Mouse (Mus musculus): ENCODE measurements at regions not wholly inside any gene's neighbourhood (a gene's known extent, or its start where the extent isn't known, plus 50 kb on each side); places are given as distances from the start of the nearest gene placed in this dataset.

- Histone ChIP-seq H3K9me3 (replicated peaks) (no peaks in the 10 kb centered on the region), H3K36me3 (no peaks in the 10 kb centered on the region), H3K9ac (no peak overlapping the region), H3K4me1 (replicated peaks) (peaks cover 4% of the 10 kb centered on the region), H3K4me2 (no peak overlapping the region), H3K27me3 (no peaks in the 10 kb centered on the region), H3K27ac (no peak overlapping the region), H3K4me3 (no peak overlapping the region)
- WGBS, result 60% methylated on average over 1 of the region's 1 CpGs
- ATAC-seq (replicated peaks; ENCODE audit: insufficient number of reproducible peaks, insufficient read depth, low FRiP score, low read depth), result no peak
Measured at GRCm38 (mm10) chr1:92275388-92275787, 79.9 kb upstream of the Hdac4 start.

GRCm38 (mm10) chr1:92273760-92274159, 78.3 kb upstream of the Hdac4 start:
- peaks cover 10% of the 10 kb centered on the region for H3K4me1 ChIP-seq (replicated peaks)
- H3K4me2 ChIP-seq, result no peak overlapping the region
- no peaks in the 10 kb centered on the region for H3K9me3 ChIP-seq (replicated peaks)
- no peak overlapping the region for H3K27ac ChIP-seq
- no peak overlapping the region for H3K9ac ChIP-seq
- WGBS, result 76% methylated on average over 2 of the region's 2 CpGs
- ATAC-seq (replicated peaks; ENCODE audit: insufficient number of reproducible peaks, insufficient read depth, low FRiP score, low read depth), result no peak
- no peaks in the 10 kb centered on the region for H3K27me3 ChIP-seq
- H3K4me3 ChIP-seq, result no peak overlapping the region
- H3K36me3 ChIP-seq, result no peaks in the 10 kb centered on the region

GRCm38 (mm10) chr1:92271676-92272291, 76.3 kb upstream of the Hdac4 start:
- Histone ChIP-seq H3K9ac (no peak overlapping the region), H3K4me3 (no peak overlapping the region), H3K27ac (no peak overlapping the region), H3K9me3 (replicated peaks) (no peaks in the 10 kb centered on the region), H3K4me1 (replicated peaks) (peaks cover 10% of the 10 kb centered on the region), H3K36me3 (no peaks in the 10 kb centered on the region), H3K4me2 (no peak overlapping the region), H3K27me3 (no peaks in the 10 kb centered on the region)
- no peak for ATAC-seq (replicated peaks; ENCODE audit: insufficient number of reproducible peaks, insufficient read depth, low FRiP score, low read depth)
- 60% methylated on average over 9 of the region's 9 CpGs for WGBS

- no peaks in the 10 kb centered on the region for H3K9me3 ChIP-seq (replicated peaks)
- WGBS, result 34% methylated on average over 6 of the region's 6 CpGs
Measured at GRCm38 (mm10) chr1:92270486-92271058, 75.1 kb upstream of the Hdac4 start.

GRCm38 (mm10) chr1:92269464-92269863, 74.0 kb upstream of the Hdac4 start:
- WGBS, result 65% methylated on average over 10 of the region's 10 CpGs
- ATAC-seq (replicated peaks; ENCODE audit: insufficient number of reproducible peaks, insufficient read depth, low FRiP score, low read depth), result no peak
- H3K4me1 ChIP-seq (replicated peaks), result peaks cover 15% of the 10 kb centered on the region
- no peaks in the 10 kb centered on the region for H3K27me3 ChIP-seq
- no peak overlapping the region for H3K4me2 ChIP-seq
- no peaks in the 10 kb centered on the region for H3K36me3 ChIP-seq
- H3K4me3 ChIP-seq, result no peak overlapping the region
- H3K9ac ChIP-seq, result no peak overlapping the region
- no peak overlapping the region for H3K27ac ChIP-seq
- H3K9me3 ChIP-seq (replicated peaks), result no peaks in the 10 kb centered on the region

More at GRCm38 (mm10) chr1:92270486-92271058, 75.1 kb upstream of the Hdac4 start:
- Histone ChIP-seq H3K27me3 (no peaks in the 10 kb centered on the region), H3K4me3 (no peak overlapping the region), H3K27ac (no peak overlapping the region), H3K4me2 (no peak overlapping the region), H3K4me1 (replicated peaks) (peaks cover 10% of the 10 kb centered on the region), H3K36me3 (no peaks in the 10 kb centered on the region), H3K9ac (no peak overlapping the region)
- ATAC-seq (replicated peaks; ENCODE audit: insufficient number of reproducible peaks, insufficient read depth, low FRiP score, low read depth), result no peak

- Histone ChIP-seq H3K9ac (no peak overlapping the region), H3K9me3 (replicated peaks) (no peaks in the 10 kb centered on the region), H3K4me2 (no peak overlapping the region), H3K27me3 (no peaks in the 10 kb centered on the region), H3K36me3 (no peaks in the 10 kb centered on the region), H3K4me1 (replicated peaks) (peaks cover 6% of the 10 kb centered on the region), H3K4me3 (no peak overlapping the region), H3K27ac (no peak overlapping the region)
- WGBS, result 67% methylated on average over 4 of the region's 4 CpGs
- no peak for ATAC-seq (replicated peaks; ENCODE audit: insufficient number of reproducible peaks, insufficient read depth, low FRiP score, low read depth)
Measured at GRCm38 (mm10) chr1:92264941-92265340, 69.4 kb upstream of the Hdac4 start.

GRCm38 (mm10) chr1:92259715-92260392, 64.4 kb upstream of the Hdac4 start:
- H3K36me3 ChIP-seq, result no peaks in the 10 kb centered on the region
- H3K27ac ChIP-seq, result no peak overlapping the region
- no peaks in the 10 kb centered on the region for H3K9me3 ChIP-seq (replicated peaks)
- H3K4me2 ChIP-seq, result no peak overlapping the region
- H3K27me3 ChIP-seq, result no peaks in the 10 kb centered on the region
- H3K4me3 ChIP-seq, result no peak overlapping the region
- H3K4me1 ChIP-seq (replicated peaks), result 0 out of 2 replicates have a peak, but pooled peaks cover under 1% of the 10 kb centered on the region
- H3K9ac ChIP-seq, result no peak overlapping the region
- ATAC-seq (replicated peaks; ENCODE audit: insufficient number of reproducible peaks, insufficient read depth, low FRiP score, low read depth), result no peak
- WGBS, result 79% methylated on average over 23 of the region's 23 CpGs

- Histone ChIP-seq H3K4me2 (no peak overlapping the region), H3K4me3 (no peak overlapping the region), H3K27ac (no peak overlapping the region), H3K27me3 (no peaks in the 10 kb centered on the region), H3K4me1 (replicated peaks) (no peaks in the 10 kb centered on the region), H3K9me3 (replicated peaks) (no peaks in the 10 kb centered on the region), H3K36me3 (no peaks in the 10 kb centered on the region), H3K9ac (no peak overlapping the region)
- no peak for ATAC-seq (replicated peaks; ENCODE audit: insufficient number of reproducible peaks, insufficient read depth, low FRiP score, low read depth)
Measured at GRCm38 (mm10) chr1:92258026-92258425, 62.5 kb upstream of the Hdac4 start.

- no peaks in the 10 kb centered on the region; the same call in 1 of the 2 replicates for H3K4me1 ChIP-seq (replicated peaks)
- no peaks in the 10 kb centered on the region for H3K9me3 ChIP-seq (replicated peaks)
- no peaks in the 10 kb centered on the region for H3K27me3 ChIP-seq
- no peak for ATAC-seq (replicated peaks; ENCODE audit: insufficient number of reproducible peaks, insufficient read depth, low FRiP score, low read depth)
- 81% methylated on average over 8 of the region's 8 CpGs for WGBS
- H3K27ac ChIP-seq, result no peak overlapping the region
- no peaks in the 10 kb centered on the region for H3K36me3 ChIP-seq
- H3K4me3 ChIP-seq, result no peak overlapping the region
- H3K9ac ChIP-seq, result no peak overlapping the region
- H3K4me2 ChIP-seq, result no peak overlapping the region
Measured at GRCm38 (mm10) chr1:92253086-92253485, 57.6 kb upstream of the Hdac4 start.

- H3K27me3 ChIP-seq, result no peaks in the 10 kb centered on the region
- no peaks in the 10 kb centered on the region for H3K9me3 ChIP-seq (replicated peaks)
- WGBS, result 78% methylated on average over 10 of the region's 10 CpGs
- H3K4me3 ChIP-seq, result no peak overlapping the region
- H3K27ac ChIP-seq, result no peak overlapping the region
- no peaks in the 10 kb centered on the region for H3K36me3 ChIP-seq
- H3K9ac ChIP-seq, result no peak overlapping the region
- no peak for ATAC-seq (replicated peaks; ENCODE audit: insufficient number of reproducible peaks, insufficient read depth, low FRiP score, low read depth)
- no peaks in the 10 kb centered on the region; the same call in 1 of the 2 replicates for H3K4me1 ChIP-seq (replicated peaks)
- no peak overlapping the region for H3K4me2 ChIP-seq
Measured at GRCm38 (mm10) chr1:92250594-92251463, 55.3 kb upstream of the Hdac4 start.
